Mouse (Mus musculus) hindbrain, embryonic 12.5 days (tissue): ENCODE measurements around the gene Fam71f1. TPM values are rescaled to one million over a fixed set of nuclear protein-coding genes. Genes with fewer than 3 reads are reported as not detected.
A peak's percentile ranks its signal among the peaks of the same experiment; 100 is the strongest.

ENCODE experiments used
- ATAC-seq: fragments of 200-750 bp; cut with Nextera tagmentation; 2 replicates; pipeline ENCODE4 v1.8.0; 2017; ENCODE audit warnings: moderate TSS enrichment; ENCODE audit not compliant: low FRiP score
- H3K27ac ChIP-seq: fragments of 300-500 bp; sonication (generic); 2 replicates; pipeline ENCODE4 v1.5.1; 2016; ENCODE audit warnings: mild to moderate bottlenecking
- H3K27me3 ChIP-seq: fragments of 300-500 bp; sonication (generic); 2 replicates; pipeline ENCODE4 v1.6.1; 2016; ENCODE audit warnings: mild to moderate bottlenecking
- H3K36me3 ChIP-seq: fragments of 300-500 bp; sonication (generic); 2 replicates; pipeline ENCODE4 v1.6.1; 2016; ENCODE audit warnings: mild to moderate bottlenecking
- H3K4me1 ChIP-seq: fragments of 300-500 bp; sonication (generic); 2 replicates; pipeline ENCODE4 v1.6.1; 2016
- H3K4me2 ChIP-seq: fragments of 300-500 bp; sonication (generic); replicated peaks from 2 replicates; pipeline ENCODE4 v1.6.1; 2016; ENCODE audit warnings: mild to moderate bottlenecking
- H3K4me3 ChIP-seq: fragments of 300-500 bp; sonication (generic); 2 replicates; pipeline ENCODE4 v1.5.1; 2016; ENCODE audit warnings: mild to moderate bottlenecking
- H3K9ac ChIP-seq: fragments of 300-500 bp; sonication (generic); 2 replicates; pipeline ENCODE4 v1.6.1; 2016; ENCODE audit warnings: mild to moderate bottlenecking, moderate library complexity
- H3K9me3 ChIP-seq: fragments of 300-500 bp; sonication (generic); replicated peaks from 2 replicates; pipeline ENCODE4 v1.6.1; 2016; ENCODE audit warnings: mild to moderate bottlenecking
- WGBS: fragments of 180-500 bp; shearing (Covaris S2); methylation state at CpG from one replicate; pipeline ENCODE4 v1.1.7; 2016; 5-methylcytosine and 5-hydroxymethylcytosine counted together
- polyA plus RNA-seq: library from polyadenylated mRNA; unstranded; fragments of >200 nt; fragmentation: Nextera tagmentation; extraction: Ambion mirVana; gene quantifications from 2 replicates; pipeline ENCODE4 v1.2.1, GENCODE M21; 2016

Fam71f1 gene
- 0.27 TPM in 1 of 2 replicates, not detected in the other for polyA plus RNA-seq

DNA sequence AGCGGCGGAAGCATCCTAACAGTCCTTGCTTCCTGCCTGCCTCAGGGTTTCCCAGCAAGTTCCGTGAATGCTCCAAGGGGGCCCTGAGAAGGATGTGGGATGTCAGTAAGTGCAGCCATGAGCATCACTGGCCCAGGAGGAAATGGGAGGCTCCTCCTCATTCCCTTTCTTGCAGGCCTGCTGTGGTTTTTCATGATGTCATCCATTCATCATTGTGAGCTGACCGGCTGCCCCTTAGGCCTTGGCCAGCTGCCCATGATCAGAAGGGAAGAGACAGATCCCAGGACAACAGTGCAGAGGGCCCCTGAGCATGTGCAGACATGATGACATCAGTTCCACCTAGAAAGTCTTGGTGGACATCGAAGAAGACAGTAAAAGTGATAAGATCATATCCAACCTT lies at the start of gene Fam71f1:
Gene Fam71f1, plus strand, starts transcription at position 262 of the 400 bp plus-strand sequence.
- 57% methylated on average over 3 of the region's 5 CpGs for WGBS
- H3K36me3 ChIP-seq = no peaks in the 10 kb centered on the region
- H3K4me3 ChIP-seq = no peak within 1 kb of the TSS
- H3K27me3 ChIP-seq = no peaks in the 10 kb centered on the region
- no peaks in the 10 kb centered on the region for H3K4me1 ChIP-seq
- H3K9me3 ChIP-seq = no peaks in the 10 kb centered on the region
- ATAC-seq = no peak
- H3K27ac ChIP-seq = no peak within 1 kb of the TSS
- no peak within 1 kb of the TSS for H3K9ac ChIP-seq
- H3K4me2 ChIP-seq = no peak within 1 kb of the TSS

DNA sequence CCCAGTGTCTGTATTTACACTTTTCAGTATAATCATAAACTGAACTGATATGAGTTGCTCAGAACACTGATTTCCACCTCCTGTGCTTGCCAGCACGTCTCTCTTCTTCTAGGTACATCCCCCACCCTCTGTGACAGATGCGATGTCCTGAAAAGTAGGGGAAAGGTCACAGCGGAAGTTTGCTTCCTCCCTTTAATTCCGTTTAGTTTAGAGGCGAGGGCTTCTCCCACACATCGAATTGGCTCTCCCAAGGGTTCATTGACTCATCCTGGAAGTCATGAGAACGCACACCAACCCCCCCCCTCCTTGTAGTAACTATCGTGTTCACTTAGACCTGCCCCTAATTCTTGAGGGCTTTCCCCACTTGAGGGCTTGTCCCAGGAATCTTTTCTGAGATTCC lies 48.0 kb upstream of the Fam71f1 start:
- ATAC-seq = no peak
- no peak overlapping the region for H3K27ac ChIP-seq
- 20% methylated on average over 8 of the region's 8 CpGs for WGBS
- H3K4me3 ChIP-seq = no peak overlapping the region
- H3K4me2 ChIP-seq = no peak overlapping the region
- H3K9me3 ChIP-seq = no peaks in the 10 kb centered on the region
- H3K9ac ChIP-seq = no peak overlapping the region
- no peaks in the 10 kb centered on the region; the same call in 1 of the 2 replicates for H3K27me3 ChIP-seq
- no peaks in the 10 kb centered on the region for H3K36me3 ChIP-seq
- H3K4me1 ChIP-seq = peaks cover 6% of the 10 kb centered on the region

DNA sequence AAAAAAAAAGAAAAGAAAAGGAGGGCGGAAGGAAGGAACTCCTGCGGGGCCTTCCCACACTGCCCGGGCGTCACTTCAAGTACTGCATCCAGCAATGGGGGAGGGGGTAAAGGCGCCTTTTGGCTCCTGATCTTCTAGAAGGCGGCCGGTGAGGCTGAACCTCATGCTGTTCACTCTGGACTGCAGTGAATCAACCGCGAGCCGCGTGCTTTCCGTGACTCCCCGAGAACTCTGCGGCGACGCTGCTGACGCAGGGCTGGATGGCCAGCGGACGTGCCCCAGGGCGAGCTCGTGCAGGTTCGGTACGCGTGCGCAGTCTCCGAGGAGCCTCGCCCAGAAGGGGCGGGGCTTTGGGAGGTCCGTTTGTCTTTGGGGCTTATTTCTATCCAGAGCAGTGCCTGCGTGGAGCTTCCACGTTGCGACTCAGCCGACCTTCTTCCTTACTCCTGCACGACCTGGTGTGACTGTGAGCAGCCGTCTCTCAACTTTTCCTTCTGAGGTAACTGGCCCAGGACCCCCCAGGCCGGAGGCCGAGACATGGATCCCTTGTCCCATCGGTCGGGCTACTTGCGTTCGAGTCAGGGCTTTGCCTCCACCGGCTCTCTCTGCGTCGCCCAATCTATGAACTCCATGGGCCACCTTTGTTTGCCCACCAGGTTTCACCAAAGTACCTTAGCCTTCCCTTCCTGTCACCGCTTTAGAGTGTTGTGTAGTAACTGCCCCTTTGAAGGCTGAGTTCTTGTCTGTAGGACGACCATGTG lies 46.4 kb upstream of the Fam71f1 start, which contains the start of gene Hilpda:
Gene Hilpda, plus strand, starts transcription at position 177 of the 761 bp plus-strand sequence.
- ATAC-seq = peak; percentile 97
- under 1% methylated on average over 46 of the region's 46 CpGs for WGBS
- Histone ChIP-seq H3K36me3 (no peaks in the 10 kb centered on the region), H3K27me3 (no peaks in the 10 kb centered on the region; the same call in 1 of the 2 replicates), H3K27ac (peak within 1 kb of the TSS; percentile 55; the same call in 1 of the 2 replicates), H3K4me1 (peaks cover 6% of the 10 kb centered on the region), H3K4me2 (peak within 1 kb of the TSS; percentile 71), H3K4me3 (peak within 1 kb of the TSS; percentile 55), H3K9ac (peak within 1 kb of the TSS; percentile 64), H3K9me3 (no peaks in the 10 kb centered on the region)

DNA sequence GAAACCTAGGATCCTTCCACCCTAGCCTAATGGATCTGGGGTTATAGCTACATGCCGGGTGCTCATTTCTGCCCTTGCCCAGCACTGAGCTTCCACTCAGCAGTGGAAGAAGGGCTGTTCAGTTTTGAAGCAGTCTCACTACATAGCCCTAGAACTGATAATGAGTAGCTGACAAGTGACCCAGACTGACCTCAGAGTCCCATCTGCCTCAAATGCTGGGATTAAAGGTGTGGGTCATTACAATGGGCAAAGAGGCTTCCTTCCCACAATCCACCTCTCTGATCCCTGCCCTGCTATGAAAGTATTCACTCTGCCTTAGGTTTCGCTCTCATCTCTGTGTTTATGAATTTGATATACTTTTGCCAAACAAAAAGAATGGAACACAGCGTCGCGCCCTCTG lies 42.2 kb upstream of the Fam71f1 start:
- no peak overlapping the region for H3K9ac ChIP-seq
- no peak overlapping the region for H3K4me2 ChIP-seq
- 91% methylated on average over 5 of the region's 5 CpGs for WGBS
- no peaks in the 10 kb centered on the region for H3K27me3 ChIP-seq
- no peaks in the 10 kb centered on the region for H3K36me3 ChIP-seq
- no peak overlapping the region for H3K4me3 ChIP-seq
- peaks cover 10% of the 10 kb centered on the region for H3K4me1 ChIP-seq
- H3K9me3 ChIP-seq = no peaks in the 10 kb centered on the region
- no peak overlapping the region for H3K27ac ChIP-seq
- ATAC-seq = no peak

DNA sequence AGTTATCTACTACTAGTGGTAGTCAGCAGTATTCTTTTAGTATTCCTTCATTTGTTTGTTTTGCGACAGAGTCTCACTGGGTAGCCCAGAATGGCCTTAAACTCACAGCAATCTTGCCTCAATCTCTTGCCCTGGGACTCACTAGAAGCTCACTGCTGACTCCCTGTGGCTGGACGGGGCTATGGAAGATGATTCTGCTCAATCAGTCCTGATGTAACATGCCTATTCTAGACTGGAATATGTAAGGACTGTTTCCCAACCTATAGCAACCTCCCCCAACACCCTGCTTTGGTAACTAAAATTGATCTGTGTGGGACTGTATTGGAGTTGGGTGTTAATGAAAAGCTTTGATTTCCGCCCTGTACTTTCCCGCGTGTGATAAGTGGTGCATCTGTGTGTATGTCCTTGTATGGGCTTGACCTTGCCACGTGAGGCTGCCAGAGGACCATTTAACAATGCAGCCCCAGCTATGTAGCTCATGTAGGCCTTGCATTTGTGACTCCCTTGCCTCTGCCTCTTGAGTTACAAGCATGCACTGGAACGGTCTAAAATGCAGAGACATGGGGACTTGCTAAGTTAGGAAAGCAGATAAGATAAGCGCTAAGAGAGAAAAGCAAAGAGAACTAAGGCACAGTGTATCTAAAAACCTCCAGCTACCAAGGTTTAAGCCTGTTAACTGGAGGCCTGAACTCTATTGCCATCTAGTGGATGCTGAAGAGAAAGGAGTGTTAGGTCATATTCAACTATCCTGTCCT lies 40.2 kb upstream of the Fam71f1 start:
- Histone ChIP-seq H3K4me2 (no peak overlapping the region), H3K36me3 (no peaks in the 10 kb centered on the region), H3K9ac (no peak overlapping the region), H3K27ac (no peak overlapping the region), H3K4me1 (peaks cover 5% of the 10 kb centered on the region; the same call in 1 of the 2 replicates), H3K4me3 (no peak overlapping the region), H3K9me3 (no peaks in the 10 kb centered on the region), H3K27me3 (no peaks in the 10 kb centered on the region)
- ATAC-seq = no peak; the same call in 1 of the 2 replicates
- 31% methylated on average over 8 of the region's 8 CpGs for WGBS

DNA sequence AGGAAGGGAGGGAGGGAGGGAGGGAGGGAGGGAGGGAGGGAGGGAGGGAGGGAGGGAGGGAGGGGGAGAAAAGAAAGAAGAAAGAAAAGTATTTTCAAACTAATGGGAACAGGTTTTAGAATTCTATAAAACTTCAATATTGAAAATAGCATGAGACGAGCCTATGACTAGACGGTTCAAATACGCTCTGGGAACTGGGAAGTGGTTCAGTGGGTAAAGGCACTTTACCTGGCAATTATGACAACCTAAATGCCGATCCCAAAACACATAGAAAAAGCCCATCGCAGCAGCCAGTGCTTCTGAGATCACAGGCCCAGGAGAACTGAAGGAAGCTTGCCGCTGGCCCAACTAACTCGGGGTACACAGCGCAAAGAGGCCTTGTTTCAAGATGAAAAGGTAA lies 39.6 kb upstream of the Fam71f1 start, which contains the start of gene Fam71f2:
Gene Fam71f2, plus strand, starts transcription at position 301 of the 400 bp plus-strand sequence.
- H3K9me3 ChIP-seq = no peaks in the 10 kb centered on the region
- no peaks in the 10 kb centered on the region for H3K27me3 ChIP-seq
- H3K4me1 ChIP-seq = peaks cover 5% of the 10 kb centered on the region; the same call in 1 of the 2 replicates
- no peak within 1 kb of the TSS for H3K27ac ChIP-seq
- WGBS = 84% methylated on average over 8 of the region's 8 CpGs
- no peak within 1 kb of the TSS for H3K9ac ChIP-seq
- no peak for ATAC-seq
- no peak within 1 kb of the TSS for H3K4me3 ChIP-seq
- H3K4me2 ChIP-seq = no peak within 1 kb of the TSS
- H3K36me3 ChIP-seq = no peaks in the 10 kb centered on the region

DNA sequence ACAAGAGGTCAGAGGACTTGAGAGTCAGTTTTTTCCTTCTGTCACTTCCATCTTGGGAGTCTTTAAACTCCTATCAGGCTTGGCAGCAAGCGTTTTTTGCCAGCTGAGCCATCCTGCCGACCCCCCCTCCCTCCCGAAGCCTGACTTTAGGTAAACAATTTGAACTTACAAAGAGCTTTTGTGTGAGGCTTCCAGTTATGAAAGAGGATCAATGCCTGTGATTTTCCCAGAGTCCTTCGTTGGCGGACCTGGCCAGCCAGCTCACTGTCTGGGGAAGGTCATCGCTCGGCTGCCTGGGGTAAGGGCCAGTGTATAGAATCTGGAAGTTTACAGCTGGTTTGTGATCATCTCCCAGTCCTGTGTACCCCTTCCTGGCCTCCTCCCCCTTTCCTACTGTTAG lies 38.3 kb upstream of the Fam71f1 start:
- ATAC-seq = no peak
- H3K36me3 ChIP-seq = no peaks in the 10 kb centered on the region
- H3K9ac ChIP-seq = no peak overlapping the region
- no peak overlapping the region for H3K27ac ChIP-seq
- WGBS = 38% methylated on average over 7 of the region's 7 CpGs
- H3K4me3 ChIP-seq = no peak overlapping the region
- H3K9me3 ChIP-seq = no peaks in the 10 kb centered on the region
- H3K4me2 ChIP-seq = no peak overlapping the region
- H3K27me3 ChIP-seq = no peaks in the 10 kb centered on the region
- peaks cover 5% of the 10 kb centered on the region; the same call in 1 of the 2 replicates for H3K4me1 ChIP-seq

DNA sequence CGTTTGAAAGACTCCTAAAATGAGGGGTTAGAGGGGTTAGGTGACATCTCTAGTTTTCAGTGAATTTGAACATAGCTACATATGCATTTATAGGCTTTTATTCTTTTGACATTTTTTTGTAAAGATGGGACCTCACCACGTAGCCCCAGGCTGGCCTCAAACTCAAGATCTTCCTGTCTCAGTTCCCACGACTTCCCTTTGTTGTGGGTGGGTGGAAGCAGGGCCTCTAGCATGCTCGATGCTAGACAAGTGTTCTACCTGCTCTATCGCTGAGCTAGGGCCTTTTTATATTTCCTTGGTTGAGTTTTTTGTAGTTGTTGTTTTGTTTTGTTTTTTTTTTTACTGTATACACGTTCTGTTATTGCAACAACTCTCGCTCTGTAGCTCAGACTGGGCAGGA lies 32.1 kb upstream of the Fam71f1 start:
- H3K4me2 ChIP-seq = no peak overlapping the region
- no peaks in the 10 kb centered on the region for H3K9me3 ChIP-seq
- H3K4me1 ChIP-seq = no peaks in the 10 kb centered on the region
- no peaks in the 10 kb centered on the region for H3K27me3 ChIP-seq
- ATAC-seq = no peak
- no peak overlapping the region for H3K4me3 ChIP-seq
- 70% methylated on average over 7 of the region's 7 CpGs for WGBS
- H3K27ac ChIP-seq = no peak overlapping the region
- H3K9ac ChIP-seq = no peak overlapping the region
- H3K36me3 ChIP-seq = no peaks in the 10 kb centered on the region

DNA sequence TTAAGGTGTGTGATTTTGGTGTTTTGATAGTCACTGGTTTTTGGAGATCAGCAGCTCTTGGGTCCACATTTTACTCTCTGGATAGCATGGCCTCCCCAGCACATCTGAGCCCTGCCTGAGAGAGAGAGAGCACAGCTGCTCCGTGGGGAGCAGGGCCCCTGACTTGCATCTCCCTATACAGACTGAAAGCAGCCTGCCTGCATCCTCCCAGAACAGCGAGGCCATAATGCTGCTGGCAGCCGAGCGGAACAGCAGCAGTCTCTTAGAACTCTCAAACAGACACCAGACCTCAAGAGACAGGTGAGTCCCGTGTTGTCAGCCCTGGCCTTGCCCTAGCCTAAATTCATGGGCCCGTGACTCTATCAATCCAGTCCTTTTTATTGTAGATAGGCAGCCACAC lies 31.5 kb upstream of the Fam71f1 start:
- whole genome bisulfite sequencing = 33% methylated on average over 6 of the region's 6 CpGs
- Histone ChIP-seq H3K9ac (no peak overlapping the region), H3K27ac (no peak overlapping the region), H3K36me3 (no peaks in the 10 kb centered on the region), H3K27me3 (no peaks in the 10 kb centered on the region), H3K4me3 (no peak overlapping the region), H3K4me2 (no peak overlapping the region), H3K4me1 (no peaks in the 10 kb centered on the region), H3K9me3 (no peaks in the 10 kb centered on the region)
- no peak for ATAC-seq

DNA sequence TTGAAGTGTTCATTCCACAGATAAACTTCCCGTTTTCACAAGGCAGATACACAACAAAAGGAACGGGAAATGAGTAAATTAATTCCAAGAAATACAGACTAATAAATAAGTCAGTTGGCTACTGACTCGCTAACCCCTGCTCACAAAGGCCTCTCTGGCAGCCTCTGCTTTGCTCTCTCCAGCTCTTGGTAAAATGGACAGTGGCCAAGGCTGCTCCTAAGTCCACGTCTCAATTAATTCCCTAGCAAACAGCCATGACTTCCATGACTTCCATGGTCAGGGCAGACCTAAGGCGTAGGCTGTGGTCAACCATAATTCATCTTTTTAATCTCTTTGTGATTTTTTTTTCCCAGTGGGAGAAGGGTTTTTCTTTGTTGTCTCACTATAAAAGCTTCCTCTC lies 31.0 kb upstream of the Fam71f1 start:
- no peak overlapping the region for H3K27ac ChIP-seq
- no peak for ATAC-seq
- H3K4me1 ChIP-seq = no peaks in the 10 kb centered on the region
- H3K9me3 ChIP-seq = no peaks in the 10 kb centered on the region
- no peak overlapping the region for H3K4me3 ChIP-seq
- H3K4me2 ChIP-seq = no peak overlapping the region
- no peaks in the 10 kb centered on the region for H3K36me3 ChIP-seq
- H3K9ac ChIP-seq = no peak overlapping the region
- H3K27me3 ChIP-seq = no peaks in the 10 kb centered on the region
- 63% methylated on average over 5 of the region's 5 CpGs for WGBS

DNA sequence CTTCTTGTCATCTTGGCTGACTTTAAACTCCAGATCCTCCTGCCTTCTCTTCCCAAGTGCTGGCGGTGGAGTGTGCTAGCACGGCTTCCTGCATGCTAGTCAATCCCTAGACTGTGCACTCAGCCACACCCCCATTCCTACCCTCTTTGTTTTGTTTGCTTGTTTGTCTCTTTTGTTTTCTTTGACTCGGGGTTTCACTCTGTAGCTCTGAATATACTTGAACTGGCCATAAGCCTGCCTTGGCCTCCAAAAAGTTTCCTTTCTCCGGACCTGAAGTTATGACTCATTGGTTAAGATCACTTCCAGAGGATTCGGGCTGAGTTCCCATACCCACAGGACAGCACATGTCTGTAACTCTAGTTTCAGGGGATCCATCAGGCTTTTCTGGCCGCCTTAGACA lies 30.3 kb upstream of the Fam71f1 start:
- H3K9me3 ChIP-seq = no peaks in the 10 kb centered on the region
- no peak overlapping the region for H3K27ac ChIP-seq
- 68% methylated on average over 6 of the region's 6 CpGs for WGBS
- no peak overlapping the region for H3K9ac ChIP-seq
- no peak overlapping the region for H3K4me2 ChIP-seq
- H3K4me3 ChIP-seq = no peak overlapping the region
- H3K4me1 ChIP-seq = no peaks in the 10 kb centered on the region
- no peaks in the 10 kb centered on the region for H3K27me3 ChIP-seq
- no peaks in the 10 kb centered on the region for H3K36me3 ChIP-seq
- no peak for ATAC-seq

DNA sequence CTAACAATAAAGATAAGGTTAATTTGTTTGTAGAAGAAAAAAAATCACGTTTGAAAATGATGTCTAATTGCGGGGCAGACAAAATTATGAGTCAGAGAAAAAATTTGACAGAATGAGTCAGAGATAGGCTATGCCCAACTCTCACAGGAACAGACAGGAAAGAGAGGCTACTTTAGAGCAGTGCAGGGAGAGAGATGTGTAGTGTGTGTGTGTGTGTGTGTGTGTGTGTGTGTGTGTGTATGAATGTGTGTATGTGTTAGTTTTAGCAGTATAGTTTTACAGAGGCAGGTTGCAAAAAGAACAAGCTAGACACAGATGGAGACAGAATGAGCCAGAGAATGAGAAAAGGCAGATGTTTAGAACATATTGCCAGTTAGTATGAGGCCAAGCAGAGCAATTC lies 19.8 kb upstream of the Fam71f1 start:
- no peak for ATAC-seq
- WGBS = 80% methylated on average over 2 of the region's 2 CpGs
- Histone ChIP-seq H3K4me1 (no peaks in the 10 kb centered on the region), H3K9me3 (no peaks in the 10 kb centered on the region), H3K36me3 (no peaks in the 10 kb centered on the region), H3K27me3 (no peaks in the 10 kb centered on the region), H3K4me3 (no peak overlapping the region), H3K27ac (no peak overlapping the region), H3K9ac (no peak overlapping the region), H3K4me2 (no peak overlapping the region)
